In the genomic region with DNA sequence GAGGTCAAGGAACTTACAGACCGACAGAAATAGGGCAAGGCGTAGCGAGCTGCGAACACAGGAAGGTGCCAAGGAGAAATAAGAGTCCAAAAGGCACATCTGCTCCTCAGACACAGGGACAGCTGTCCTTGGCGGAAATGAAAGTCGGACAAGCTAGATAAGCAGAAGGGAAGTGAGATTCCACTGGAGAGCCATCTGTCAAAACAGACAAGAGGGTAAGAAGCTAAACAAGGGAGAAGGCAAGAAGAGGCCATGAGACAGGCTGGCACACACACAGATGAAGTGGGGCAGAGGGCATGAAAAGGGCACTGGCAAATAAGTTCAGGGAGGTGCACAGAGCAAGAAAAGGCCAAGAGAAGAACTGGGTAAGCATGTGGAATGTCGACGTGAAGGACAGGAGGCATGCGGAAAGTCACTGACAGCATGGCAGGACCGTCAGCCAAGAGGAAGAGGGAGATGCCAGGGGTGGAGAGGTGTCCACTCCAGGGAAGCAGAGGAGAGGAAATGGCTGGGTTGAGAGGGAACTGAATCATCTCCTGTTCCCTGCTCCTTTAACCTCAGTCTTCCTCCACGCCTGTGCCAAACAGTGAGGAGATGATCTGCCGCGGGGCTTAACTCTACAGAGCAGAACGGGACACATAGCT, we compare ENCODE assay signal across 8 mouse cellular contexts.
DNase-seq lines count a peak whose midpoint lies in the region; ATAC-seq and TF ChIP-seq lines count a peak whose summit lies in the region.

No protein-coding gene starts in this region.

- no peaks in the 10 kb centered on the region for H3K27me3 ChIP-seq in intestine, embryonic 15.5 days (replicated peaks)
- no peaks in the 10 kb centered on the region for H3K27me3 ChIP-seq in lung, embryonic 14.5 days (ENCODE audit: insufficient read depth, low read length)
- H3K27me3 ChIP-seq in midbrain, embryonic 11.5 days (ENCODE audit: control insufficient read depth, insufficient read depth, low read length): no peaks in the 10 kb centered on the region
- no peaks in the 10 kb centered on the region for H3K27me3 ChIP-seq in midbrain, embryonic 10.5 days (ENCODE audit: low read depth, poor library complexity, severe bottlenecking)

- H3K9ac ChIP-seq in intestine, embryonic 15.5 days: no peak overlapping the region
- no peak overlapping the region for H3K9ac ChIP-seq in lung, embryonic 14.5 days
- no peak overlapping the region for H3K9ac ChIP-seq in midbrain, embryonic 11.5 days (ENCODE audit: low read length)

- no peak overlapping the region for H3K4me2 ChIP-seq in intestine, embryonic 15.5 days (replicated peaks)
- H3K4me2 ChIP-seq in lung, embryonic 14.5 days: no peak overlapping the region
- no peak overlapping the region for H3K4me2 ChIP-seq in midbrain, embryonic 11.5 days

- intact Hi-C loops in left cerebral cortex, postnatal 25 days (cut with DNase I): no loop called here
- intact Hi-C loops in left cerebral cortex, postnatal 36 days (cut with DNase I): no loop called here

- 54% methylated on average over 14 of the region's 14 CpGs for WGBS in intestine, embryonic 15.5 days
- 31% methylated on average over 14 of the region's 14 CpGs for WGBS in lung, embryonic 14.5 days
- WGBS in midbrain, embryonic 11.5 days: 79% methylated on average over 14 of the region's 14 CpGs
- WGBS in midbrain, embryonic 10.5 days: 83% methylated on average over 14 of the region's 14 CpGs

- no peak for TF ChIP-seq CTCF in lung, embryonic 14.5 days (IDR thresholded peaks at IDR 0.05; ENCODE audit: low read depth)

- no peak overlapping the region for H3K27ac ChIP-seq in intestine, embryonic 15.5 days
- H3K27ac ChIP-seq in lung, embryonic 14.5 days (ENCODE audit: low read depth): 0 out of 2 replicates have a peak overlapping the region, but pooled peaks have one; percentile 24
- H3K27ac ChIP-seq in midbrain, embryonic 11.5 days (ENCODE audit: low read depth, low read length): no peak overlapping the region
- no peak overlapping the region for H3K27ac ChIP-seq in midbrain, embryonic 10.5 days (replicated peaks)

- H3K4me3 ChIP-seq in intestine, embryonic 15.5 days (replicated peaks): no peak overlapping the region
- H3K4me3 ChIP-seq in lung, embryonic 14.5 days (ENCODE audit: low read depth, low read length): no peak overlapping the region
- no peak overlapping the region for H3K4me3 ChIP-seq in midbrain, embryonic 11.5 days (ENCODE audit: low read depth, low read length)
- no peak overlapping the region for H3K4me3 ChIP-seq in midbrain, embryonic 10.5 days

- peak; percentile 92 for ATAC-seq in common myeloid progenitor, adult 5-6 weeks (replicated peaks; ENCODE audit: low read depth, poor library complexity, severe bottlenecking)
- peak; percentile 62 for ATAC-seq in intestine, embryonic 15.5 days
- ATAC-seq in lung, embryonic 14.5 days (ENCODE audit: insufficient read depth): peak; percentile 76
- no peak for ATAC-seq in midbrain, embryonic 11.5 days (ENCODE audit: low FRiP score)

- no peaks in the 10 kb centered on the region for H3K9me3 ChIP-seq in intestine, embryonic 15.5 days
- H3K9me3 ChIP-seq in lung, embryonic 14.5 days (ENCODE audit: low read depth, low read length): no peaks in the 10 kb centered on the region
- no peaks in the 10 kb centered on the region for H3K9me3 ChIP-seq in midbrain, embryonic 11.5 days (ENCODE audit: control insufficient read depth, low read length)
- no peaks in the 10 kb centered on the region for H3K9me3 ChIP-seq in midbrain, embryonic 10.5 days (replicated peaks)

- H3K36me3 ChIP-seq in intestine, embryonic 15.5 days: no peaks in the 10 kb centered on the region
- H3K36me3 ChIP-seq in lung, embryonic 14.5 days (ENCODE audit: insufficient read depth): no peaks in the 10 kb centered on the region
- H3K36me3 ChIP-seq in midbrain, embryonic 11.5 days (ENCODE audit: control insufficient read depth, insufficient read depth, low read length): no peaks in the 10 kb centered on the region
- no peaks in the 10 kb centered on the region for H3K36me3 ChIP-seq in midbrain, embryonic 10.5 days

- no peaks in the 10 kb centered on the region for H3K4me1 ChIP-seq in intestine, embryonic 15.5 days (replicated peaks)
- H3K4me1 ChIP-seq in lung, embryonic 14.5 days (ENCODE audit: insufficient read depth): no peaks in the 10 kb centered on the region
- no peaks in the 10 kb centered on the region for H3K4me1 ChIP-seq in midbrain, embryonic 11.5 days (ENCODE audit: control insufficient read depth, insufficient read depth, low read length)
- no peaks in the 10 kb centered on the region for H3K4me1 ChIP-seq in midbrain, embryonic 10.5 days

- peak; percentile 9 to 20 for DNase-seq in left cerebral cortex, postnatal 25 days (ENCODE audit: low spot score in 2 of 2)
- no peak for DNase-seq in left cerebral cortex, postnatal 36 days (ENCODE audit: low spot score in 2 of 2)
- peak; percentile 49 for DNase-seq in lung, embryonic 14.5 days
- no peak for DNase-seq in thymus, postnatal 25 days
- DNase-seq in midbrain, embryonic 11.5 days (ENCODE audit: low spot score, missing footprints): no peak
- no peak for DNase-seq in midbrain, embryonic 10.5 days (ENCODE audit: low spot score)

Comparison
In these comparisons a context has a peak if more than half of its experiments do, and no peak if none do; other contexts are left out.
1. DNase-seq: peak in left cerebral cortex, postnatal 25 days (2 of 2) and lung, embryonic 14.5 days (single experiment); none in left cerebral cortex, postnatal 36 days (0 of 2), thymus, postnatal 25 days (single experiment), midbrain, embryonic 11.5 days (single experiment) and midbrain, embryonic 10.5 days (single experiment).